Mouse (Mus musculus) ovary, adult 2 months (tissue): ENCODE measurements around the gene Rpe65. TPM values are rescaled to one million over a fixed set of nuclear protein-coding genes. Genes with fewer than 3 reads are reported as not detected.

ENCODE experiments used
- polyA plus RNA-seq: library from polyadenylated mRNA; depleted of rRNA; stranded (reverse); fragments of >200 nt; gene quantifications from 2 replicates; pipeline ENCODE4 v1.2.3, GENCODE M21; 2012; rRNA removed

Gene Rpe65
- not detected in 2 replicates for polyA plus RNA-seq

GRCm38 (mm10) chr3:159598875-159599274 is at the start of gene Rpe65:
Rpe65 (plus strand) TSS chr3:159599175.

Other genes starting within 250 kb of the Rpe65 start
- gene Depdc1a, start 103.7 kb upstream of the Rpe65 start, polyA plus RNA-seq, result 0.14 TPM in 1 of 2 replicates, not detected in the other
- 17.9 and 20.5 TPM in 2 replicates for gene Wls, start 240.5 kb downstream of the Rpe65 start, polyA plus RNA-seq